Mouse (Mus musculus): ENCODE measurements around the gene Iqsec1. TPM values are rescaled to one million over a fixed set of nuclear protein-coding genes. Genes with fewer than 3 reads are reported as not detected.

The Iqsec1 gene
- polyA plus RNA-seq, 1 experiment = 124 TPM

DNA sequence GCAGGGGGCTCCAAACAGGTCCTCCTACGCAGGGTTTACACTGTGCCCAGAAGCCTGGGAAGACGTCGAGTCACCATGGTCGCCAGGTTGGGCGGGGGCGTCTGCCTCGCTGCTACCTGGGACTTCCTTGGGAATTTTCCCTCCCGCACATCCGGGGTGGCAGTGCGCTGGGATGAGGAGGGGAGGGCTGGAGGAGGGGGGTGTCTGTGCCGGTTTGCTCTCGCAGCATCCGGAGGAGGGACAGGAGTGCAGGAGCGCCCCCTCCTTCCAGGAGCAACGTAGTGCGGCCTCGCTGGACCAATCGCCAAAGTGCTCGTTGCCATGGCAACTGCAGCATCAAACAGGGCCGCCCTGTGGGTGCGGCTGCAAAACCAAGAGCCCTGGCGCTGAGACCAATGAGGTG lies 178.5 kb downstream of the Iqsec1 start:
- Histone ChIP-seq H3K27me3 (ENCODE audit: control insufficient read depth, insufficient read depth, low read length) (no peaks in the 10 kb centered on the region), H3K4me1 (replicated peaks; ENCODE audit: control insufficient read depth, insufficient read depth, low read length) (peaks cover 10% of the 10 kb centered on the region; the same call in 1 of the 2 replicates), H3K27ac (ENCODE audit: control insufficient read depth, insufficient read depth, low read length) (no peak overlapping the region), H3K4me3 (ENCODE audit: control insufficient read depth, insufficient read depth, low read length) (no peak overlapping the region), H3K36me3 (ENCODE audit: control insufficient read depth, insufficient read depth, low read length) (no peaks in the 10 kb centered on the region)
- TF ChIP-seq POLR2A (IDR thresholded peaks at IDR 0.05; ENCODE audit: control insufficient read depth, extremely low read depth, insufficient read depth, low read length, poor library complexity) = no peak
- TF ChIP-seq CTCF (IDR thresholded peaks at IDR 0.05; ENCODE audit: borderline replicate concordance, control insufficient read depth, extremely low read depth, insufficient read depth, low read length, poor library complexity) = no peak
- DNase-seq = peak; percentile 56
- WGBS = 21% methylated on average over 22 of the region's 22 CpGs

DNA sequence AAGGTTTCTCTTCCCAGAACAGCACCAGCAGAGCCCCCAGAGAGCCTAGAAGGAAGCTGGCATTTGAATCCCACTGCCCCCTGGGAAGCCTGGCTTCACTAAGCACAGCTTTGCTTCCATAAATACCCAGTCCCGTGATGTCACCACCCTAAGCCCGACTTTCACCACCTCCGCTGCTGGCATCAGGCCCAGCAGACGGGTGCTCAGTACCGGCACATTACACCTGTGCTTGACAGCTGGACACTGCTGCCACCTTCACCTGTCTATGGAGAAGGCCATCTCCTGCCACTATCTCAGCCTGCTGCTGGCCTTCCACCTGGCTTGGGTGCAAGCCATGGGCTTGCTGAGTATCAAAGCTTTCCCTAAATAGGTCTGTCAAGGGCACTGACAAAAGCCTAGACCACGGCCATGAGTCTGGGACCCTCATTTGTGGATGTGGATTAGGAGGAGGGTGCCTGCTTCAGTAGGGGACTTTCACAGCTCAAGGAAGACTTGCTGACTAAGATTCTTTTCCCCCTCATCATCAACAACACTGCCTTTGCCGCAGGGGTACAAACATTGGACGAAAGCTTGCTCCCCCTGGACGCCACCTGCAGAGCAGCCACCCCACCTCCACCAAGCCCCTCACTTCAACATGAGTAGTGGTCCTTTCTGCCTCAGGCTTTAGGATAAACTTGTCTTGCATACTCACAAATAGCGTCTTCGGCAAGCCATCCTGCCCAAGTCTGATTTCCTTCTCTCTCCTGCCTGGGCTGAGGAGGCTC lies 179.2 kb downstream of the Iqsec1 start:
- no peaks in the 10 kb centered on the region for H3K36me3 ChIP-seq (ENCODE audit: control insufficient read depth, insufficient read depth, low read length)
- WGBS = 81% methylated on average over 11 of the region's 11 CpGs
- no peak overlapping the region for H3K4me3 ChIP-seq (ENCODE audit: control insufficient read depth, insufficient read depth, low read length)
- peaks cover 12% of the 10 kb centered on the region; the same call in 1 of the 2 replicates for H3K4me1 ChIP-seq (replicated peaks; ENCODE audit: control insufficient read depth, insufficient read depth, low read length)
- TF ChIP-seq POLR2A (IDR thresholded peaks at IDR 0.05; ENCODE audit: control insufficient read depth, extremely low read depth, insufficient read depth, low read length, poor library complexity) (no peak), CTCF (IDR thresholded peaks at IDR 0.05; ENCODE audit: borderline replicate concordance, control insufficient read depth, extremely low read depth, insufficient read depth, low read length, poor library complexity) (no peak)
- no peaks in the 10 kb centered on the region for H3K27me3 ChIP-seq (ENCODE audit: control insufficient read depth, insufficient read depth, low read length)
- H3K27ac ChIP-seq (ENCODE audit: control insufficient read depth, insufficient read depth, low read length) = no peak overlapping the region
- DNase-seq = no peak

DNA sequence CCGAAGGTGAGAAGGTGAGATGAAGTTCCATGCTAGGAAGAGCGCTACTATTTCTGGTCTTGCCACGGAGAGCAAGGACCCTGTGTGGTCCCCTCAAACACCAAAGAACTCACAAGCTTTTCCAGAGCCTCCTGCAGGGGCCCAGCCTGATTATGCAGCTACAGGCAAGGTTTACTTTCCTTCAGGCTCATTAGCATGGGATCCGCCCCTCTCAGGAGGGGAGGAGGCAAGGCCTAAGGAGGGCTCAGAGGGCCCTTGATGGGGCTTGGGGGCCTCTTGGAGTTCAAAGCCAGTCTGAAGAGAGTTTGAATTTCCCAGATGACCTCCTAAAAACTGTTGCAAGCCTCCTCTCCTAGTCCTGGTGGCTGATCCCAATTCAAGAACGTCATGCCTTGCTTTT lies 179.9 kb downstream of the Iqsec1 start:
- Histone ChIP-seq H3K4me3 (ENCODE audit: control insufficient read depth, insufficient read depth, low read length) (no peak overlapping the region), H3K4me1 (replicated peaks; ENCODE audit: control insufficient read depth, insufficient read depth, low read length) (peaks cover 12% of the 10 kb centered on the region; the same call in 1 of the 2 replicates), H3K27ac (ENCODE audit: control insufficient read depth, insufficient read depth, low read length) (no peak overlapping the region), H3K36me3 (ENCODE audit: control insufficient read depth, insufficient read depth, low read length) (no peaks in the 10 kb centered on the region), H3K27me3 (ENCODE audit: control insufficient read depth, insufficient read depth, low read length) (no peaks in the 10 kb centered on the region)
- WGBS = 71% methylated on average over 5 of the region's 5 CpGs
- no peak for DNase-seq
- TF ChIP-seq CTCF (IDR thresholded peaks at IDR 0.05; ENCODE audit: borderline replicate concordance, control insufficient read depth, extremely low read depth, insufficient read depth, low read length, poor library complexity) (no peak), POLR2A (IDR thresholded peaks at IDR 0.05; ENCODE audit: control insufficient read depth, extremely low read depth, insufficient read depth, low read length, poor library complexity) (no peak)

DNA sequence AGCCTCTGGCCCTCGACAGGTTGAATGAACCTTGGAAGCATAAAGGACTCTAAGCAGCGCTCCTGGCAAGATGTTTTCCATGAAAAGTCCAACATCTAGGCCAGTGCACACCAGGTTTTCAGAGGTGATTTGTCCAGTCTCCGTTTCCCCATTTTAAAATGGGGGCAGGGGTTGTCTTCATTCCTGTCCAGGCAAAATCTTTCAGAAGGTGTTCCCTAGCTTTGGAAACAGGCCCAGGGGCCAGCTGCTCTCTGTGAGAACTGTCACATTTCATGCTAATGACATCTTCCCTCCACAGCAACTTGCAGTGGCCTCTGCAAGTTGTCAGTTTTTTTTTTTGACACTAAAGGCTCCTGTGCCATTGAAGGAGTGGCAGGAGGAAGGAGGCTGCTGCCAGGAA lies 180.4 kb downstream of the Iqsec1 start:
- H3K27ac ChIP-seq (ENCODE audit: control insufficient read depth, insufficient read depth, low read length) = no peak overlapping the region
- WGBS = 91% methylated on average over 3 of the region's 3 CpGs
- no peak for TF ChIP-seq CTCF (IDR thresholded peaks at IDR 0.05; ENCODE audit: borderline replicate concordance, control insufficient read depth, extremely low read depth, insufficient read depth, low read length, poor library complexity)
- H3K4me3 ChIP-seq (ENCODE audit: control insufficient read depth, insufficient read depth, low read length) = no peak overlapping the region
- no peaks in the 10 kb centered on the region for H3K36me3 ChIP-seq (ENCODE audit: control insufficient read depth, insufficient read depth, low read length)
- peaks cover 12% of the 10 kb centered on the region; the same call in 1 of the 2 replicates for H3K4me1 ChIP-seq (replicated peaks; ENCODE audit: control insufficient read depth, insufficient read depth, low read length)
- H3K27me3 ChIP-seq (ENCODE audit: control insufficient read depth, insufficient read depth, low read length) = no peaks in the 10 kb centered on the region
- no peak for DNase-seq

DNA sequence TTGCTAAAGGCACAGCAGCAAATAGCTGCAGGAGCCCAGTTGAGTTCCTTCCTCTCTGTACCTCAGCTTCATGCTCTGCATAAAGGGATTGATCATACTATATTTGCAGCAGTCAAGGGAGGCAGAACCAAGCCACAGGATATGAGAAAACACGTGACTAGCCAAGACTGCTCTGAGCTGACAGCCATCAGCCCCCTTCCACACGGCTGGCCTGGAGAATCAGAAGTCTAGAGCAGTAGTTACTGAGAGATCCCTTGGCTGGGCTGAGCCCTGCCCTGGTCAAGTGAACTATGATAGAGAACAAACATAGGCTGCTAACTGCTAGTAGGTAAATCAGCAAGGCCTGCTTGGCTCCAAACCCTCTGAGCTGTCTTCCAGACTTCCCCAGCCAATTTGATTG lies 180.9 kb downstream of the Iqsec1 start:
- no peaks in the 10 kb centered on the region for H3K27me3 ChIP-seq (ENCODE audit: control insufficient read depth, insufficient read depth, low read length)
- no peak for TF ChIP-seq POLR2A (IDR thresholded peaks at IDR 0.05; ENCODE audit: control insufficient read depth, extremely low read depth, insufficient read depth, low read length, poor library complexity)
- TF ChIP-seq CTCF (IDR thresholded peaks at IDR 0.05; ENCODE audit: borderline replicate concordance, control insufficient read depth, extremely low read depth, insufficient read depth, low read length, poor library complexity) = no peak
- no peak overlapping the region for H3K27ac ChIP-seq (ENCODE audit: control insufficient read depth, insufficient read depth, low read length)
- WGBS = 13% methylated on average over 2 of the region's 2 CpGs
- DNase-seq = no peak
- no peak overlapping the region for H3K4me3 ChIP-seq (ENCODE audit: control insufficient read depth, insufficient read depth, low read length)
- no peaks in the 10 kb centered on the region for H3K36me3 ChIP-seq (ENCODE audit: control insufficient read depth, insufficient read depth, low read length)
- H3K4me1 ChIP-seq (replicated peaks; ENCODE audit: control insufficient read depth, insufficient read depth, low read length) = peaks cover 12% of the 10 kb centered on the region; the same call in 1 of the 2 replicates

DNA sequence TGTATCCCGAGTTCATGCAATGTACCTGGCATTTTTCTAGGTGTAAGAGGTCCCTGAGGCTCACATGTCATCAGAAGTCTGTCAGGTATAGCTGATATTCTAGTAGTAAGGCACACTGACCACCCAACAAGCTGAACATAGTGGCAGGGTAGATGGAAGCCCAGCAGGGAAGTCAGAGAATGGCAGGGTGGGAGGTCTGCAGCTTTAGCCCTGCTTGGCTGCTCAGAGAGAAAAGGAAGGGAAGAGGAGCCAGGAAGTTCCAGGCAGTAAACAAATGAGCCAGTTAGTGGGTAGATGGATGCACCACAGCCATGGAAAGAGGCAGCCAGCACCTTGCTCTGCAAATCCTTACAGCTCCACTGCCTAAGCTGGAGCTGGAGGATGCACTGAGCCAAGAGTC lies 181.7 kb downstream of the Iqsec1 start:
- 95% methylated on average over 1 of the region's 1 CpGs for WGBS
- Histone ChIP-seq H3K4me3 (ENCODE audit: control insufficient read depth, insufficient read depth, low read length) (no peak overlapping the region), H3K27ac (ENCODE audit: control insufficient read depth, insufficient read depth, low read length) (no peak overlapping the region), H3K4me1 (replicated peaks; ENCODE audit: control insufficient read depth, insufficient read depth, low read length) (peaks cover 12% of the 10 kb centered on the region; the same call in 1 of the 2 replicates), H3K27me3 (ENCODE audit: control insufficient read depth, insufficient read depth, low read length) (no peaks in the 10 kb centered on the region), H3K36me3 (ENCODE audit: control insufficient read depth, insufficient read depth, low read length) (no peaks in the 10 kb centered on the region)
- TF ChIP-seq POLR2A (IDR thresholded peaks at IDR 0.05; ENCODE audit: control insufficient read depth, extremely low read depth, insufficient read depth, low read length, poor library complexity) (no peak), CTCF (IDR thresholded peaks at IDR 0.05; ENCODE audit: borderline replicate concordance, control insufficient read depth, extremely low read depth, insufficient read depth, low read length, poor library complexity) (no peak)
- no peak for DNase-seq
